Mouse (Mus musculus): ENCODE measurements at regions not wholly inside any gene's neighbourhood (a gene's known extent, or its start where the extent isn't known, plus 50 kb on each side); places are given as distances from the start of the nearest gene placed in this dataset.

DNA sequence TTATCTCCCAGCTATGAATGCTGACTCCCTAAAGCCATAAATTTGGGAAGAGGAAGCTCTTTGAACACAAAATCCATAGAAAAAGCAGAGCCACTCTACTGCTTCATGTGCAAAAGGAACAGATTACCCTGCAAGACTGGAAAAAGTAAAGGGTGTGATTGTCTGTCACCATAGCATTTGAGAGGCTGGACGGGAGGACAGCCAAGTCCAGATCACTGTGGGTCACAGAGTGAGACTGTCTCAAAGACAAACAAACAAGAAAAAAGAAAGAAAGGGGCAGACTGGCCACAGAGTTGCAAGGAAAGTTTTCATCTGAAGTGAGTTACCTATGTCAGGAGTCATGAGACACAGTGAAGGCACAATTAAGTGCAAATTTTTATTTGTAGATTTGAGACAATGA is 150.7 kb upstream of the Ccn2 start:
- DNase-seq: no peak

DNA sequence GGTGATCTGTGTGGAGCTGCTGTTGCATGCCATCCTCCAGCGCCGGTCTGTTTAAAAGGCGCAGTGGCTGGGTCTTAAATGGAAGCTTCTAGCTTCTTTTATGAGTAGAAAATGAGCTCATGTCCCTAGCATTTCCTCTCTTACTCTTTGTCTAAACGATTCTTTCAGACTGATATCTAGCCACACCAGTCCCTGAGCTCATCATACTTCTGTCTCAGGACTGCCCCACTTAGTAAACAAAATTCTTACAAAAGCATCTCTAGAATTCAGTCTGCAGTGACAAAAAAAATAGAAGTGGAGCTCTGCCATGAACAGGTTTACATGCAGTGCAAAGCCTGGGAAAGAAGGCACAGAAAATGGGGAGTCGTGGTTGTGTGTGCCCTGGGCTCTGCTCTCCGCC is 150.2 kb upstream of the Ccn2 start:
- no peak for DNase-seq

DNA sequence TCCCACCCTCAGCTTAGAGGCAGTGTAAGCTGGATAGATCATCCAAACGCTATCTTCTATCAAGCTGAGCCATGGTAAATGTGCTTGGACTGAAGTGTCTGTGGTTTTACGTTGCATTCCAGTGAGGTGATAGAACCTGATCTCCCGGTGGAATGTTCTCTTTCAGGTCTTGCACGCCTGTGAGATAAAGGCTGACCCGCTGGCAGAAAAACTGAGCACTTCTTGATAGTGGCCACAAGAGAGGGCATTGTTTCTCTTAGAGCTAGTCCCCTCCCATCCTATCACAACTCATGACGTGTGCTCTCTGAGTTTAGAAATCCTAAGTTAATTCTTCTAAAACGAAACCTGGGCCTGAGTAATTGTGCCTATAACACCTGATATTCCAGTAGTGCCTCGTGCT is 149.1 kb upstream of the Ccn2 start:
- DNase-seq: no peak

DNA sequence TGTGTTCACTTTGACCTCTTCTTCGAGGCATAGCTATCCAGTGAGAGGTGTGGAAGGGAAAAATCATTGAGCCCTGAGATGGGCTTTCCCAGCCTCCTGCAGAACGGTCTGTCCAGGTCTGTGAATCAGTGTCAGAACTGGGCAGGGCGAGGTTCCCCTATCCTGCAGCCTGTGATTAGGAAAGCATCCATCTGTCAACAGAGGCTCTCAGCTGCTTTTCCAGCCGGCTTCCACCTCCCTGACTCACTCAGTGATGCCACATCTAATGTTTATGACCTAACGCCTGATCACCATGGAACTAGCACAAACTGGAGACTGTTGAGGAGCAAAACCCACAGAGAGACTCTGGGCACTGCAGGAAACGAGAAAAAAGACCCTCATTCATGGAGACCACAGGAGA is 148.1 kb upstream of the Ccn2 start:
- no peak for DNase-seq

DNA sequence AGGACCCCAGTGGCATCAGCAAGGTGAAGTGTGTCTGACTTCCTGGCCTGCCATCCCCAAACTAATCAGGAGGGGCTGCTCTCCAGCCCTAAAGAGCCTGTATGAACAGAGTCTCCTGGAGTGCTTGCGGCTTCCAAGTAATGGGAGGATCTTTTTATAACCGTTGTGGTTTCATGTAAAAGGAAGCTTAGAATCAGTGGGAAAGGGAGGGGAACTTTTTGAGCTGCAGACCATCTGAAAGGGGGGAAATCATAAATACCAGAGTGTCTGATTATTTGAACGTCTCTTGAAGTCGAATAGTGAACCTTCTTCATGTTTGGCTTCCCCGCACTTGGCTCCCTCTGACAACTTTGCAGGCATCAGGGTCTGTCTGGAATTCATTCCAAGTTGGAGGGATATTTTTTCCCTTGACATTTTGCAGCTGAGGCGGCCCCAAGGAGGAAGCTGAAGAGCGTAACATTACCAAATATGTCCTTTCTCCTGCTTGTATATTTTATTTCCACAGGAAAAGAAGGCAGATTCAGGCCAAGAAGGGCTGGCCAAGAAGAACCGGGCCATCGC is 147.2 kb upstream of the Ccn2 start:
- peak; percentile 14 for DNase-seq

DNA sequence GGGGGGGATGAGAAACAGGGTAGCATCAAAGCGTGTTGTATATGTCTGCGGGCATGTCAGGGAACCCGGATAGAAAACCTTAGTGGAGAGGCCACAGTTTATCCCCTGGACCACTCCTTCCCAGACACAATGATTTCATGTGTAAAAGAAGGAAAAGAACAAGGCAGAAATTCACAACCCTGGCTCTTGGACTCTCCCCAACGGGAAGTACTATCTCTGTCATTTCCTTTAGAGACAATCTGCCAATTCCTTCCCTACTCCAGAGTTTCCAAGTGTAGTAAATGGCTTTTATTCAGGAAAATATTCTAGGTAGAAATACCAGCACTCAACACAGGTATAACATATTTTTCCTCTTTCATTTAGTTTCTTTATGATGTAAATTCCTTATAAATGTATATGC is 141.7 kb upstream of the Ccn2 start:
- DNase-seq: no peak

DNA sequence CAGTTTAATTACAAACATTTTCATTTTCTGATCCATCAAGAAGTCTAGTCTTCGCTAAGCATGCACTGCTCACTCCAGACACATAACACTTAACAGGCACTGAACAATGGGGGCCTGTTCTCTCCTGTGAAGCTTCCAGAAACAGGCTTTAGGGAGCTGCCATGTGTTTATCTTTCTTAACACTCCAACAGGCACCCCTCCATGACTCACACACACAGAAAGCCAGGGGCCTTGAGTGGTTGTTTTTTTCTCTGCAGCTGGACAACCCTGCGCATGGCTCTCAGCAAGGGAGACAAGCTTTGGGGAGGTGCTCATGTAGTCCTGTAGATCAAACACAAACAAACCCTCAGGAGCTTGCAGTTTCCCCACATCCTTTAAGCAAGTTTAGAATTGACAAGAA is 136.6 kb upstream of the Ccn2 start:
- no peak for DNase-seq

DNA sequence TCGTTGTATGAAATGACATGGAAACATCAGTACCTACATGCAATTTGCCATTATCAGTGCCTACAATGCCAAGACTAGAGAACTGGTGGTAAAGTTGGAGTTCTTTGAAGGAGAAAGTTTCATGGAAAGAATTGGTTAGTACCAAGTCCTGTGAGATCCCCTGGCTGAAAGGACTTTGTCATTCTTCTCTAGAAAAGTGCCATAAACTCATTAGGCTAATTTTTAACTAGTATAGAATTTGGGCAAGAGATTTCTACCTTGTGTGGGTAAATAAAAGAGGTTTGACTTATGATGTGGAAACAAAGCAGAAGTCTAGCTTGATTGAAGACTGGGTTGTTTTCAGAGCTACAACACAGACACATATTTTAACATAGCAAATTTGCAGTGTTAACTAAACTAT is 131.4 kb upstream of the Ccn2 start:
- no peak for DNase-seq

DNA sequence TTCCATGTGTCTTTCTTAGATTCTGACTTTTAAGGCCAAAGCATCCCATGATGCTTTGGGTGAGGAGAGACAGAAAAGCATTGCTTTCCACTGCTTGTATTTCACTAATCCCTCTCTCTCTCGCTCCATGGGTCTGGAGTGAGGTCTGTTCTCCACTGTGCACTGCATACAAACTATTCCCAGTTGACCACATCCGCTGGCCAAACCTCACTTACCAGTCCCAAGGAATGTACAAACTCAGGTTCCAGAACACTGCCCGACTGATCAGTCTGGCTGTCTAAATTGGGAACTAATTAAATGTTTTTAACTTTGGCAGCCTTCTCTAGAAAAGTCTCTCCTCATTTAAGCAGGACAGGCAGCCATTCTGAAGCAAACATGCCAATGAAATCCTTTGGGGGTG is 130.9 kb upstream of the Ccn2 start:
- no peak for DNase-seq

DNA sequence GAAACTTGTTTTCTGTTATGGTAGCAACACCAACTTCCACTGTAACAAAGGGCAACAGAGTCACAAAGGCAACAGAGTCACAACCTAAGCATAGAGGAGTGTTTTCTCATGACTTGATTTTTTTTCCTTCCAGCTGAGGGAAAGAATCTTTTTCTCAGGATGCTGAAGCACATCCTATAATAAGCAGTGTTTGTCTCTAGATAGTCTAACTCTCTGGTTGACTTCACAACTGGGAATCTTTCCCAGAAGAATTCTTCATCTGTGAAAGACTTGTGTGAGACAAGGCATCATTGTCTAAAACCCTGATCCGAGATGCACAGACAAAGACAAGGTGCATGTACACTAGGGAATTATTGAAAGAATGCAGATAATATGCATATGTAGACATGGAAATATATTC is 125.5 kb upstream of the Ccn2 start:
- no peak for DNase-seq

DNA sequence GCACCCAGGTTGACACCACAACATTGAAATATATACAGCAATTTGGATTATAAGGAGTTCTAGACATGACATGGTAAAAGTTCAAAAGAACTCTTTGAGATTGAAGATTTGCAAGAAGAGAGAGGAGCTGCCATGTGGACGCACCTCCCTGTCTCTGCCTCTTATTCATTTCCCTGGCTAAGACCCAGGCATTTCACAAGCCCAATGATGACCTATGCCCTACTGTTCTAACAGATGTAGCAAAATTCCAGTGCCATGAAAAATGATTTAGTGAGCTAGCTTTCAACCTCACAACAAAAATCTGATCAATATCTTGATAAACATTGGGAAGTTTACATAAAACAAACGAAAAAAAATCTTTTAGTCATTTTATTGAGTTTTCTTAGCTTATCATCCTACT is 123.7 kb upstream of the Ccn2 start:
- DNase-seq: no peak

DNA sequence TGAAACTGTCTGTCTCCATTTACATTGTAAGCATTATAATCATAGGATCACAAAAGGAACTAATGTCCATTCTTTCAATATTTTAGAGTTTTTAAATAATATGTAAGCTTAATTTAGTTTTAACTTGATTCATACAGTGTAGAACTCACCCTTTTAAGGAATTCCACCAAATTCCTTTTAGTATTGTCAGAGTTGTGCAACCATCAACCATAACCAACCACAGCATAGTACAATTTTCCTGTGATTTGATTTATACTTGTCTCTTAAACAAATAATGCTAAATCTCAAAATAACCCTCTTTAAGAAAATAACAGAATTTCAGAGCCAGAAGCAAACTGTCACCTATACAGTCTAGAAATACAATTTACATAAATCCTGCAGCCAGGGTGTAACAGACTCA is 119.0 kb upstream of the Ccn2 start:
- no peak for DNase-seq

DNA sequence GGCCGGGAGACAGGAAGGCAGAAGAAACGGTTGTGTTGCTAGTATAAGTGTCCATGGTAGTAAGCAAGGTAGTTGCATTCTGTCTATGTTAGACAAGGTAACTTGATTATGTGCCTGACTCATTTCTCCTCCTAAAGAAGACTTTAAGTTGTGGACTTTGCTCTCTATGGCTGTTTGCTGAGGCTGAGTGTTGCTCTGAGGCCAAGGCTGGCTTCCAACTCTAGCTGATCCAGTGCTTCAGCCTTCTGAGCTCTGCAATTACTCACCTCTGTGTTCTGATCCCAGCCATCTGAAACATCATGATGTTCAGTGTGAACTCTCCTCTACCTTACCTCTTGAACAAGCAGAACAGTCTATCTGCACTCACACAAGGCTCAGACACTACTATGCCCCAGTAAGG is 116.7 kb upstream of the Ccn2 start:
- DNase-seq: no peak

DNA sequence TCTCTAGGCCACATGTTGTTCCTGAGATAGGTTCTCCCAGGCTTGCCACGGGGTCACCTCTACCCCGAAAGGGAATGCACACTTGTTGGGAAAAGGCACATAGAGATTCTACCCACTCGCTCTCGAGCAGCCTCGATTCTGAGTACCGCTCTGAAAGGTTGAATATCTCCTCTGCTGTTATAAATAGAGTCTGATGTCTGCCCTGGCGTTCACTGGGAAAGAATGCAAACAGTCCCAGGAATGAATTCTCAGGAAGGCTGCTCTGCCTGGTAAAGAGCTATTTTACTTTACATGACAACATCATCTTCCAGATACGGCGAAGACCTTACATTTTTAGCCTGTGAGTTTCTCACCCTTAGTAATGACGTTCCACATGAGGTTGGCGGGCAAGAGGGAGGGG is 116.1 kb upstream of the Ccn2 start:
- no peak for DNase-seq

DNA sequence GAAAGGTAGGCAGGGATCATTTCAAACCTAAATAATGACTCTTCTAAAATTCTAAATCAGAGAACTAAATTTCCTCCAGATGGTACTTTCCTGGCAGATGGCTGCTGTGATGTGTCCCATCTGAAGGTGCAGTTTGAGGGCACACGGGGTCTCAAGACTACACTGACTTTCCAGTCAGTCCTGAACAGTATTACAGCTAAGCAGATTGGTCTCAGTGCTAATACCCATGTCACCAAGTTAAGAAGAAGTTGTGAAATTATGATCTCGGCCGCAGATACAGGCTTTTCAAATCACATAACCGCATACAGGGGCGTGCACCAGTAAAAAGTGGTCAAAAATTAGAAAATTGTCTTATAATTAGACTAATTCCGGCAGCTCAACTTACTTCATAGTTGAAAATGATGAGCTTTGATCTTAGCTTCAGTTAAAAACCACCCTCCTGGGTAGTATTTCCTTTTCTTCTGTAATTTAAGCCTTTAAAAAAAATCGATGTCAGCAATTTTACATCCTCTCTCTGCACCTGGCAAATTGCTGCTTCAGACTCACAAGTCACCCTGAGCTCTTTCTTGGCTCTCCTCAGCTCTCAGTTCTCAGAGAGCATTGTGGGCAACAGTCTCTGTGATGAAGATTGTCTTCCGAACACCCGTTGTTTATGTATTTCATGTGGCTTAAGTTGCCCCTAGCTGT is 113.2 kb upstream of the Ccn2 start:
- no peak for DNase-seq

DNA sequence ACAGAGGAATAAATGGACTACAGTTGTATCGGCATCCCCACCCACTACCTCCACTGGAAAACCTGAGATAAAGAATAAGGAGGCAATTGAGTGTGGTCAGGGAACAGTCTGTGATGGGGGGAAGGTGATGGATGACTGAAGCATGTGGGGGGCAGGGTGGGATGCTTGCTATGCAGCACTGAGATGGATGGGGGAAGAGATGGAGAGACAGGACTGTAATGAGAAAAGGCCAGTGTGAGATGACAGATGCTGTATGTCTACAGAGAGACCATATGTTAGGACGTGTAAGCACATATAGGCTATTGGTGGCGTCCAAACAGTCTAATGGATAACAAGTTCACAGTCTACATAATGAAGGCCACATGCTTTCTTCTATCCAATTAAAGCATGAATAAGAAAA is 112.2 kb upstream of the Ccn2 start:
- DNase-seq: no peak

DNA sequence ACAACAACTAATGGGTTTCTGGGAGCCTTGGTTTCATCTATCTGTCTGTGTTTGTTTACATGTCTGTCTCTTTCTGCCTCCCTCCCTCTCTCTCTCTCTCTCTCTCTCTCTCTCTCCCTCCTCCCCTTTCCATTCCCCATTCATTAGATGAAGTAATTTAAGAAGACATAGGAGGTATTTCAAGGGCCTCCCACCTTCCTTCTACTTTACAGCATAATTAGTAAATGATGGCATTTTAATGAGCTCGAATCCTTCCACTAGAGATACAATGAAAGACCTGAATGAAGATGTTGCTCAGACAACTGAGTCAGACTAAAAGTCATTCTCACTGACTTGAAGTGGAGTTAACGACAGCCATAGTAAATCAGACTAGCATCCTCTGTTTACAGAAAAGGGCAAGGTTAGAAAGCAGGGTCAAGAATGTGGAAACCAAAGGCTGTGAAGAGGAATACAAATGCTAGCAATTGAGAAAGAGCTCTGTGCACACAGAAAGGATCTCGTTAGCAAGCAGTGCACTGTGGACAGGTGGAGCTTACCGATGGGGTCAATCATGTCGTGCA is 111.1 kb upstream of the Ccn2 start:
- no peak for DNase-seq

DNA sequence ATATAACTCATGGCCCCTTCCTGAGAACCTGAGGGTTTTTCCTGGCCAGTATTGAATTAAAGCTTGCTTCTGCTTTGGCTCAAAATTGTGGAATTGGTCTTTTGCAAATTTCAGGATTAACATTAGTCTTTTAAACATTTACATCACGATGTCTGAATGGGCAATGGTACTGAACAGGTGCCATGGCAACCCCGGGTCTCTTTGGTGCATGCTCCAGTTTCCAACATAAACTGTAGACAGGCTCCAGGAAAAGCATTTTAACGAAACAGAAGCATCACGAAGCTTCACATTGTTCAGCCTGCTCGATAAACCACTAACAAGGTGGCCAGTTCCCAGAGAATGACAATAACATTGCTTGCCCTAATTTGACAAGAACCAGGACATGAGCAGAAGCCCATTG is 109.8 kb upstream of the Ccn2 start:
- no peak for DNase-seq

DNA sequence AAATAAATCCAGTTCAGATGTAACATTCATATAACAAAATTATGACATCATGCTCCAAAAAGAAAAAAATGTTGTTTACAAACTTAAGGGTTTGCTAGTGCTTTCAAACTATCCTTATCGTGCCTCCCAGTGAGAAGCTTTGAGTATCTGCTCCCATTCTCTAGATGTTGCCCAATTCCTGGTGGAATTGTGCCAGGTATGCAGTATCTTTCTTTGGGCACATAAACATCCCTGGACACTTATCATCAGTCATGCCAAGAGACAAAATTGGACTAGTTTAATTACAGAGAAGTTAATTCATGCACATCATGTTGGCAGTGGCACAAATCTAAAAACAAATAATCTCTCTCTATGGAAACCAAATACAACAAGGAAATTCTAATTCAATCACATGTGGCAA is 109.0 kb upstream of the Ccn2 start:
- no peak for DNase-seq

DNA sequence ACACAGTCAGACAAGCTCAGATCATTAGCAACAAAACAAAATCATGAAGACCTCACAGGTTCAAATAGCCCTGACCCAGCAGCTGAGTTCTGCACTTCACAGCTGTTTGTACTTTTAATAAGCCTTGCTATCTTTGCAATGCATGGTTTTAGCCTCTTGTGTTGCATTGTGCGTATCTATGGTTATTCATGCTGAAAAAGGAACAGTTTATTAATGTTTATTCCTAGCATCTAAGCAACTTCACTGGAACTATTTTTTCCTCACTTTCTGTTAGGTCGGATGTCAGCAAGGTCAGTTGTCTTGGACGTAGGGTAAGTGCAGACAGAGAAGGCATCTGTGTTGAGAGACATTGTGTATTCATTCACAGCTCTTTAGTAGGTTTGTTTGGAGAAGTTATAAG is 107.3 kb upstream of the Ccn2 start:
- no peak for DNase-seq

DNA sequence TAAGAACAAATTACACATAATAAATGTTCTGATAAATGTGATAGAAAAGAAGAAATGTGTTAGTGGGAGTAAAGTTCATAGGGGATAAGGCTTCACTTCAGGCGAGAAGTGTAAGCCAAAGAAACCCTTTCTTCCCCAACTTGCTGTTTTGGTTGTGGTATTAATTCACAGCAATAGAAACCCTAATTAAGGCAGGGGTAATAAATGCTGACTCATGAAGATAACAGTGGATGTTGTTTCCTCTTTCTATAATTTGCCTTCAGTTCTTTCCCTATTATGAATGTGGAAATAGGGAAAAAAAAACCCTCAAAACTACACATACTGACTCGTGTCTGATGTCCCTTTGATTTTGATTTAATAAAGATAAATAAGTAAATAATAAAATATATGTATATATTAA is 104.8 kb upstream of the Ccn2 start:
- no peak for DNase-seq

DNA sequence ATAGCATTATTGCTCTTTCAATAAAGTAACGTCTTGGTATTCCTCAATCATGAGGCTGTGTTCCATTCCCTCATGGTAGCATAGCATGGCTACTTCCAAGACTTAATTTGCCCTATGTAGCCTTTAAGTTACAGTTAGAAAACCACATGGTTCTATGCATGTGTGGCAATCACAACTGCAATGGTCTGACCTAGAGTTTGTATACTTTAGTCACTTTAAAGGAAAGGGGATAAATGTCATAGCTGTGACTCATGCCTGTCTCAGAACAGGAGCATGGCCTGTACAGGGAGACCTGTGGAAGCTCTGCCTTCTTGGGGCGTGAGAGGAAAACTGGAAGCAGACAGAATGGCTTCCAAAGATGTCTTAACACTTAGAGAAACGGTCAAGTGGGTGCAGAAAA is 103.4 kb upstream of the Ccn2 start:
- no peak for DNase-seq

DNA sequence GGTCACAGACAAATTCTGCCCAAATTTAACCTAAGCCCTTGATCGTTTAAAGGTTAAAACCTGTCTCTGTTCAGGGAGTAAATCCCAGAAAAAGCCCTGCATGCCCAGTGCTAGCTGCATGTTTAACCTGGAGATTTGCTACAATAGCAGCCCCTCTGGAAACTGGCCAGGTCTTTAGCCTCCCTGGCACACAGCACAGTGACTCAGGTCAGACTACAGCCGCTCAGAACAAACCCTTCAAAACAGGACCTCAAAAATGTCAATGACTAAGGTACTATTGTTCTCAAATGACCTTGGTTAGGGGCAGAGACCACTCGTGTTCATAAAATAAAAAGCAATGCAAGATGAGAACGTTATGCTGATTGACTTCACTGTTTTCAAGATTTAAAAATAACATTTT is 101.8 kb upstream of the Ccn2 start:
- peak; percentile 20 for DNase-seq

DNA sequence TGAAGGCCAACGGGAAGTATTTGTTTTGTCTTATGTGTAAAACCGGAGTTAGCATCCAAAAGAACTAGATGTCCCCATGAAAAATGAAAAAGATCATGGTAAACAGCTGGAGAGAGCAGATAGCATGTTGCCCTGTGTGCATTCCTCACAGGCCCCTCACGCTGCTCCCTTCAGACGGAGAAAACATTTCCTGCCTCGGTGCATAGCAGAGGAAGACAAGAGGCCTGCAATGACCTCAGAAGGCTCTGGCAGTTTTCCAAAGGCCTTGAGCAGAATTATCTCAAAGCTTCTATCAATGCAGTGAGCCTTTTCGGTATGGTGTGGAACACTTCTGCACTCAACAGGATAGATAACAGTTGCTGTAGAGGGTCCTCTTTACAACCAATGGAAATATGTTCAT is 101.3 kb upstream of the Ccn2 start:
- peak; percentile 9 for DNase-seq

Data from gastrocnemius, postnatal 10 days (tissue).